Mouse (Mus musculus): ENCODE results near the gene Ccdc30. TPM values are rescaled to one million over a fixed set of nuclear protein-coding genes. Genes with fewer than 3 reads are reported as not detected.

Gene Ccdc30
- polyA plus RNA-seq, 1 experiment from 2014 or later: 1.4 TPM

DNA sequence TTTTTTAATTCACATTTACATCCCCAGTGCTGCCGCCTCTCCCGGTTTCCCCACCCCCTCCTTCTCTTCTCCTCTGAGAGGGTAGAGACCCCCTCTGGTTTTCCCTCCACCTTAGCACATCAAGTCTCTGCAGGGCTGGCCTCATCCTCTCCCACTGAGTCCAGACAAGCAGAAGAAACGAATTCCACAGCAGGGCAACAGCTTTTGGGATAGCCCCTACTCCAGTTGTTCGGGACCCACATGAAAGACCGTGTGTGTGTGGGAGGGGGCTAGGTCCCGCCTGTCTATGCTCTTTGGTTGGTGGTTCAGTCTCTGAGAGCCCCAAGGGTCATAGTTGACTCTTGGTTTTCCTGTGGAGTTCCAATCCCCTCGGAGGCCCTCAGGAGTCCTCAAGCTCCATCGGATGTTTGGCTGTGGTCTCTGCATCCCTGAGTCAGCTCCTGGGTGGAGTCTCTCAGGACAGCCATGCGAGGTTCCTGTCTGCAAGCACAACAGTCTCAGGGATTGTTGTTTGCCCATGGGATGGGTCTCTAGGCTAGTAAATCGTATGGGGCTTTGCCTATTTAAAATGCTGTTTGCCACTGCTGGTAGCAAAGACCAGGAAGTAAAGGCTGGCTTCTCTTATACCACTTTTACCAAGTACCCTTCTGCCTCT, 94.3 kb downstream of the Ccdc30 start:
- Histone ChIP-seq H3K9me3 (ENCODE audit: control insufficient read depth, low read length) (no peaks in the 10 kb centered on the region), H3K4me2 (replicated peaks; ENCODE audit: low read depth) (peak overlapping the region; percentile 81), H3K4me1 (replicated peaks; ENCODE audit: control insufficient read depth, insufficient read depth) (peaks cover 3% of the 10 kb centered on the region; the same call in 1 of the 2 replicates), H3K9ac (ENCODE audit: low read length) (peak overlapping the region; percentile 57), H3K36me3 (ENCODE audit: control insufficient read depth, insufficient read depth, low read length) (peaks cover 7% of the 10 kb centered on the region; the same call in 1 of the 2 replicates), H3K27ac (replicated peaks) (peak overlapping the region; percentile 78; the same call in 1 of the 2 replicates), H3K4me3 (ENCODE audit: low read depth, low read length) (peak overlapping the region; percentile 65), H3K27me3 (ENCODE audit: control insufficient read depth, insufficient read depth, low read length) (no peaks in the 10 kb centered on the region)
- WGBS: 27% methylated on average over 10 of the region's 10 CpGs
- DNase-seq (ENCODE audit: low spot score): no peak
- peak; percentile 15; the same call in 1 of the 2 replicates for ATAC-seq (ENCODE audit: low FRiP score, low TSS enrichment)
- TF ChIP-seq CTCF (IDR thresholded peaks at IDR 0.05; ENCODE audit: low read depth): no peak
- TF ChIP-seq EP300 (optimal IDR thresholded peaks at IDR 0.05): no peak

DNA sequence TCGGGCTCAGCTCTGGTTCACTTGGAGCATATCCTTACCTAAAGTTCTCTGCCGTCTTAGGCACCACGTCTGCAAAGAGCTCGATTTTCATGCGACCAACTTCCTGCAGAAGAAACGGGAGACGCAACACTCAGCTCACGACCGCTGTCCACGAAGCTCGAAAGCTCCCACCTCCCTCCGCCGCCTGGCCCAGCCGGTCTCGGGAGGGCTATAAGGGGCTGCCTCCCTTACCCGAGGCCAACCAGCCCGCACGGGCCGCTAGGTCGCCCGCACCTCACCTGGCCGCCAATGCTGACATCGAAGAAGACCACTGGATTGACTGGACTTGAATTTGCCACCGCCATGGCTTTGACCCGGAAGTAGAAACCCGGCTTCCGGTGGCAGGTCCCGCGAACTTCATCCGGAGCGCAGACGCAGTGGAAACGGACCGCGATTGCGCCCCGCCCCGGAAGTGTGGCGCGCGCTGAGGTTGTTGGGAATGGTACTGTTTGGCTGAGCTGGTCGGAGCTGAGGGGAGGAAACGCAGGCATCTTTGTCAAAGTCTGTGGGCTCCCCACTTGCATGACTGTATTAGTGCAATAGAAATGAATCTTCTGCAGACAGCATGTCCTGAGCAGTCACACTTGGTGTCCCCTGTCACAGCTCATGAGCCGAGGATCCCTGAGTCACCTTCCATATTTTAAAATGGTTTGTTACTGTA, 95.0 kb downstream of the Ccdc30 start, which contains the start of gene Ppih:
TSS of gene Ppih (minus strand) at position 416 of the 700 bp plus-strand sequence.
- peak within 1 kb of the TSS; percentile 67 for H3K9ac ChIP-seq (ENCODE audit: low read length)
- ATAC-seq (ENCODE audit: low FRiP score, low TSS enrichment): peak; percentile 98

DNA sequence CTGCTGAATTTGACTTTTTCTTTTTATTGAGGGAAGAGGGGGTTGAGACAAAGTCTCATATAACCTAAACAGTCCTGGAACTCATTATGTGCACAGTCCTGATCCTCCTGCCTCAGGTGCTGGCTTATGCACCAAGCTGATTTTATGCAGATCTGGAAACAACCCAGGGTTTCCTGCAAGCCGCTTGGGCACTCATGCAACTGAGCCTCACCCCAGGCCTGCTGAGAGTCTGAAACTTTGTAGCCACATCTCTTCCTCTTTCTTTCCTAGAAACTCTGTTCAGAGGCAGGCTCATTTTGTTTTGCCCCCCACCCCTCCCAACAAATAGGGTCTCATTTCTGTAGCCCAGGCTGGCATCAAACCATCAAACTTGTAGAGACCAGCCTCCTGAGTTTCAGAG, 101.6 kb downstream of the Ccdc30 start:
- Histone ChIP-seq H3K4me2 (replicated peaks; ENCODE audit: low read depth) (no peak overlapping the region), H3K4me3 (ENCODE audit: low read depth, low read length) (no peak overlapping the region), H3K9ac (ENCODE audit: low read length) (no peak overlapping the region), H3K9me3 (ENCODE audit: control insufficient read depth, low read length) (no peaks in the 10 kb centered on the region), H3K27ac (replicated peaks) (no peak overlapping the region), H3K27me3 (ENCODE audit: control insufficient read depth, insufficient read depth, low read length) (no peaks in the 10 kb centered on the region), H3K4me1 (replicated peaks; ENCODE audit: control insufficient read depth, insufficient read depth) (no peaks in the 10 kb centered on the region), H3K36me3 (ENCODE audit: control insufficient read depth, insufficient read depth, low read length) (peaks cover 9% of the 10 kb centered on the region; the same call in 1 of the 2 replicates)
- TF ChIP-seq CTCF (IDR thresholded peaks at IDR 0.05; ENCODE audit: low read depth) (no peak), EP300 (optimal IDR thresholded peaks at IDR 0.05) (no peak)
- DNase-seq (ENCODE audit: low spot score) (no peak), ATAC-seq (ENCODE audit: low FRiP score, low TSS enrichment) (no peak)
- WGBS: 78% methylated on average over 1 of the region's 1 CpGs

More for the DNA sequence above, 95.0 kb downstream of the Ccdc30 start, which contains the start of gene Ppih:
- Histone ChIP-seq H3K27ac (replicated peaks) (peak within 1 kb of the TSS; percentile 78), H3K4me2 (replicated peaks; ENCODE audit: low read depth) (peak within 1 kb of the TSS; percentile 81), H3K4me1 (replicated peaks; ENCODE audit: control insufficient read depth, insufficient read depth) (peaks cover 3% of the 10 kb centered on the region; the same call in 1 of the 2 replicates), H3K9me3 (ENCODE audit: control insufficient read depth, low read length) (no peaks in the 10 kb centered on the region), H3K4me3 (ENCODE audit: low read depth, low read length) (peak within 1 kb of the TSS; percentile 65), H3K27me3 (ENCODE audit: control insufficient read depth, insufficient read depth, low read length) (no peaks in the 10 kb centered on the region), H3K36me3 (ENCODE audit: control insufficient read depth, insufficient read depth, low read length) (peaks cover 9% of the 10 kb centered on the region; the same call in 1 of the 2 replicates)
- TF ChIP-seq EP300 (optimal IDR thresholded peaks at IDR 0.05) (no peak), CTCF (IDR thresholded peaks at IDR 0.05; ENCODE audit: low read depth) (0 out of 2 replicates have a peak, but pooled peaks have one; percentile 17)
- WGBS: under 1% methylated on average over 44 of the region's 44 CpGs
- peak; percentile 97 for DNase-seq (ENCODE audit: low spot score)

DNA sequence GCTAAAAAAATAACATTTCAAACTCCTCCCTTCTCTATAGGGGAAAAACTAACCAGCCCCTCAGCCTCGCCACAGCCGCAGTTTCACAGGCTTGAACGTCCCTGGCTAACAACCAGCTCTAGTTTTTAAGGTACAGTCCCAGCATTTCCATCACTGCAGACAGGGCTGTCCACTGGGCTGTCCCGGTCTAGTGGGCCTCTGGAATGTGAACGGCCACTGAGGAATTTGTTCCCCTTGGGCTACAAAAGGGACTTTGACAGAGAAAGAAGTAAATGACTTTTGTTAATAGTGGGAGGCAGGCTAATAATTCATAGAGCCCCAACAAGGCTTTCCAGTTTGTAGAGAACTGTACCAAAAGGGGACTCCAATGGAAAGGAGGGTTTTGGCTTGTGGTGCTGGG, 109.9 kb downstream of the Ccdc30 start:
- ATAC-seq (ENCODE audit: low FRiP score, low TSS enrichment) (no peak), DNase-seq (ENCODE audit: low spot score) (no peak)
- Histone ChIP-seq H3K9ac (ENCODE audit: low read length) (no peak overlapping the region), H3K27ac (replicated peaks) (no peak overlapping the region), H3K4me3 (ENCODE audit: low read depth, low read length) (no peak overlapping the region), H3K36me3 (ENCODE audit: control insufficient read depth, insufficient read depth, low read length) (0 out of 2 replicates have a peak, but pooled peaks cover 2% of the 10 kb centered on the region), H3K4me1 (replicated peaks; ENCODE audit: control insufficient read depth, insufficient read depth) (no peaks in the 10 kb centered on the region), H3K27me3 (ENCODE audit: control insufficient read depth, insufficient read depth, low read length) (no peaks in the 10 kb centered on the region), H3K4me2 (replicated peaks; ENCODE audit: low read depth) (no peak overlapping the region), H3K9me3 (ENCODE audit: control insufficient read depth, low read length) (no peaks in the 10 kb centered on the region)
- WGBS: 81% methylated on average over 5 of the region's 5 CpGs
- no peak for TF ChIP-seq EP300 (optimal IDR thresholded peaks at IDR 0.05)
- no peak for TF ChIP-seq CTCF (IDR thresholded peaks at IDR 0.05; ENCODE audit: low read depth)

DNA sequence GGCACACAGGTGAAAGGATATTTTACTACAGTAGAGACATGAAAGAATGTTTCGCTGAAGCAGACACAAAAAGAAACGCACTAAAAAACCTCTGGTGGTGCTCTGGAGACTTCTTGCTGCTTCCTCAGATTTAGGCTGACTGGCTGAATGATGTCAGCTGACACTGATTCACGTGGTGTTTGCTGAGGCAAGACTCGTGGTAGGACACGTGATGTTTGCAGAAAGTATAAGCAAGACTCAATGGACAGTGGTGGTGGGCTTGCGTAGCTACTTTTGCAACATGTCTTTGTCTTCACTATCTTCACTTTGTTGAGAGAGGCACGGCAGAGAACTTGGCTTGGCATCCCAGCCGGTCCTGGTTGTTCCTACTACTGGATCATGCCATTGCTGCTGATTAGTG, 112.0 kb downstream of the Ccdc30 start:
- Histone ChIP-seq H3K4me3 (ENCODE audit: low read depth, low read length) (no peak overlapping the region), H3K4me1 (replicated peaks; ENCODE audit: control insufficient read depth, insufficient read depth) (no peaks in the 10 kb centered on the region), H3K36me3 (ENCODE audit: control insufficient read depth, insufficient read depth, low read length) (0 out of 2 replicates have a peak, but pooled peaks cover 2% of the 10 kb centered on the region), H3K9ac (ENCODE audit: low read length) (no peak overlapping the region), H3K27me3 (ENCODE audit: control insufficient read depth, insufficient read depth, low read length) (no peaks in the 10 kb centered on the region), H3K27ac (replicated peaks) (no peak overlapping the region), H3K4me2 (replicated peaks; ENCODE audit: low read depth) (no peak overlapping the region), H3K9me3 (ENCODE audit: control insufficient read depth, low read length) (no peaks in the 10 kb centered on the region)
- TF ChIP-seq CTCF (IDR thresholded peaks at IDR 0.05; ENCODE audit: low read depth) (no peak), EP300 (optimal IDR thresholded peaks at IDR 0.05) (no peak)
- DNase-seq (ENCODE audit: low spot score): no peak
- WGBS: 87% methylated on average over 8 of the region's 8 CpGs
- no peak for ATAC-seq (ENCODE audit: low FRiP score, low TSS enrichment)

Measured in stomach, postnatal 0 days (tissue).